Mouse (Mus musculus) cerebellum, adult 9-11 months (tissue): ENCODE measurements around the gene Hoxc9.

Experiments
- DNase-seq: peaks from one replicate; pipeline ENCODE4 v3.0.0; 2022

Gene Hoxc9

DNA sequence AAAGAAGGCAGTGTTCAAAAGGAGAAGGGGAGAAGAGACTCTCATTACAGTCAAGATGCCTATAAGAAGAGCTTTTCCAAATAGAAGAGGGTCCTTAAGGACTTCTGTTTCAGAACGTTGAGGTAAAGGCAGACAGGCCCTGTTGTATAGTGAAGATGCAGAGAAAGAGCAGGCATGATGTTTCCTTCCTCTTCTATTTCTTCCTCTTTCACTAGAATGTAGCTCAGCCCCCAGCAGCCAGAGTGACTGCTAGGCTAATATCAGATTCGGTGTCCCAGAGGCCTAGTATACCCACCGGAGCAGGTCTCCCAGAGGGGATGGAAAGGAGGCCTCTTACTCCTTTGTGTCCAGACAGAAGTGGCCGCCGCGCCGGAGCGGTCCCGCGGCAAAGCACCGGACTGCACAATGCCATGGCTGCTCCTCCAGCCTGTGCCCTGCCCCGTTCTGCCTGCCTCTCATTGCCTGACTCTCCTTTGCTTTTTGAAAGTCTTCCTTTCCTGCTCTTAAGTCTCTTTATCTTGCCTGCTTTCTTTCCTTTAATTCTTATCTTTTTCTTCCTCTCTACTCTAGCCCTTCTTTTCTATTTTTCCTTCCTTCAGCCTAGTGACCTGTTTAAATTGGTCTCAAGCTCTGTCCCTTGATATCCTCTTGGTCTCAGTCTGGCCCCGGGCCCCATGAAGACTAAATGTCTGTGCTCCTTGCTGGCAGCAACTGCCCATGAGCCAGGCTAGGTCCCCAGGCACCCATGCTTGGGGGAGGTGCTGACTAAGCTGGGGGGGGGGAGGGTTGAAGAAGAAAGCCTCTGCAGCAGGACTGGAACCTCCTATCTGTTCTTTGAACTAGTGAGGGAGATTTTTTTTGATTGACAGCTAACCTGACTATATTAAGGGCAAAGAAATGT, 2.6 kb downstream of the Hoxc9 start:
- no peak for DNase-seq

DNA sequence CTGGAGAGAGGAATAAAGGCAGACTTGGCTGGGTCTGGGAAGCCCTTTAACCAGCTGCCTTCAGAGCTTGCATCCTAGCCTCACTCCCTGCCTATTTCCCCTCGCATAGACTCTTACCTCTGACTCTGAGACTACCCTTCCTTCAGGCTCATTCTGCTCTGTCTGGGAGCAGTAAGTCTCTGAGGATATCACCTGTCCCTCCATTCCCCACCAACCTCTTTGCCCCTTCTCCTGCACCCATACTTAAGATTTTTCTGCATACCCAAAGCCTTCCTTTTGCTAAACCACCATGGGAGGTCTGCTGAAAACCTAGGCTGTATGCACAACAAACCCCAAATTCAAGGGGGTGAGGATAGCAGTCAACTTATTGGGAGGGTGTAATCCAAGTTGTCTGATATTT, 3.7 kb downstream of the Hoxc9 start:
- DNase-seq: no peak

- DNase-seq: no peak
Observed at GRCm38 (mm10) chr15:102980352-102980751, 4.1 kb downstream of the Hoxc9 start.

- DNase-seq: no peak
Observed at GRCm38 (mm10) chr15:102980912-102981311, 4.7 kb downstream of the Hoxc9 start.

- no peak for DNase-seq
Observed at GRCm38 (mm10) chr15:102981379-102982288, 5.4 kb downstream of the Hoxc9 start.

GRCm38 (mm10) chr15:102983716-102984115, 7.5 kb downstream of the Hoxc9 start:
- no peak for DNase-seq

GRCm38 (mm10) chr15:102984521-102984920, 8.3 kb downstream of the Hoxc9 start:
- DNase-seq: no peak

DNA sequence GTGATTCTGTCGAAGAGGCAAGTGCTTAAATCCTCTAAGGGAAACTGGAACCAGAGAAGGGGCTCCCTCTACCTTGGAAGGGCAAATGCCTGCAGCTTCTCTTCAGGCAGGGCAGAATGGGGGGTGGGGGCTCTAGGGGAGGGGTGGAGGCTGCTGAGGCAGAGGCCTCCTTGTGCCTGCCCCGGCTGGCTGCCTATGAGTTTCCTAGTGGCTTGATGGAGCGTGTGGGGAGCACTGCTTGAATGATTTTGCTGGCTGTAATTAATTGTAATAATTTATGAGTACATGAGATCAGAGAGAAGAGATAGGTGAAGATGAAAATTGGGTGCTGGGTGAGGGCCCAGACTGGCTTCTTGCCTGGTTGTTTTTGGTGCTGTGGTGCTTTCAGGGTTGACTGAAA, 8.7 kb downstream of the Hoxc9 start:
- no peak for DNase-seq

- peak; percentile 82 for DNase-seq
Observed at GRCm38 (mm10) chr15:102987124-102987833, 11.0 kb downstream of the Hoxc9 start.

DNA sequence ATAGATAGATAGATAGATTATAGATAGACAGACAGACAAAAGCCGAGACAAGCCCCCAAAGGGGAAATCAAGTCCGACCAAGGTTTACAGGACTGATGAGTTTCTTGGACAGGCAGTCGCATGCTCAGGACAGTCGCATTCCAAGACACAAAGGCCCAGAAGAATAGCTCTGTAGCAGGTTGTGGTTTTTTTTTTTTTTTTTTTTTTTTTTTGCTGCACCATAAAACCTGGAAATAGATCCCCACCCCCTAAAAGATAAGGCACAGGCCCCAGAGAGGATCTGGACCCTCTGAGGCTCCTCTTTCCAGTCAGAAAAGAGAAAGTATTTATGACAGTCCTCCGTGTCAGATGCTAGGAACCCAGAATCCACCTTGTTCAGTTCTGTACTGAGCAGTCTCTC, 11.8 kb downstream of the Hoxc9 start:
- DNase-seq: no peak

GRCm38 (mm10) chr15:102990461-102991397, 14.5 kb downstream of the Hoxc9 start, which contains the start of gene Hoxc8:
Gene Hoxc8 (plus strand): TSS chr15:102990607.
- no peak for DNase-seq

GRCm38 (mm10) chr15:102991782-102992181, 15.5 kb downstream of the Hoxc9 start:
- DNase-seq: no peak

DNA sequence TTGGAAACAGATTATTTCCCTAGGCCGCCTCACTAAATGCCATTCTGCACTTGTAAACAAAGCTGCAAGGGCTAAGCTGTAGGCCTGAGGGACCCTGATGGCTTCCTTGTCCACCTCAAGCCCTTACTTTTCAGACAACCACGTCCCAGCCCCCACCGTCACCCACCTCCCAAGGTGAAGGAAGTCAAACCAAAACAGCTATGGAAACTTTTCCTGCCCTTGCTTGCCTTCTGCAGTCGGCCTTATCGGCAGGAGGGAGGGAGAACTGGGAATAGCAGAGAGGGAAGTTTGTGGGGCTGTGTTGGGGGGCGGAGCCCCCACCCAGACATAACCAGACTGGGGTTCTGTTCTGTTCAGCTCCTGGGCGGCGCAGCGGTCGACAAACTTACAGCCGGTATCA, 16.0 kb downstream of the Hoxc9 start:
- no peak for DNase-seq

GRCm38 (mm10) chr15:102992863-102993262, 16.6 kb downstream of the Hoxc9 start:
- DNase-seq: no peak

- DNase-seq: no peak
Observed at GRCm38 (mm10) chr15:102996548-102996947, 20.3 kb downstream of the Hoxc9 start.

GRCm38 (mm10) chr15:102997431-102997830, 21.2 kb downstream of the Hoxc9 start:
- DNase-seq: no peak

GRCm38 (mm10) chr15:102997939-102998355, 21.7 kb downstream of the Hoxc9 start, which contains the start of gene Hoxc6:
Gene Hoxc6 (plus strand): TSS chr15:102998257.
- DNase-seq: no peak

GRCm38 (mm10) chr15:102998608-102999182, 22.5 kb downstream of the Hoxc9 start:
- no peak for DNase-seq

DNA sequence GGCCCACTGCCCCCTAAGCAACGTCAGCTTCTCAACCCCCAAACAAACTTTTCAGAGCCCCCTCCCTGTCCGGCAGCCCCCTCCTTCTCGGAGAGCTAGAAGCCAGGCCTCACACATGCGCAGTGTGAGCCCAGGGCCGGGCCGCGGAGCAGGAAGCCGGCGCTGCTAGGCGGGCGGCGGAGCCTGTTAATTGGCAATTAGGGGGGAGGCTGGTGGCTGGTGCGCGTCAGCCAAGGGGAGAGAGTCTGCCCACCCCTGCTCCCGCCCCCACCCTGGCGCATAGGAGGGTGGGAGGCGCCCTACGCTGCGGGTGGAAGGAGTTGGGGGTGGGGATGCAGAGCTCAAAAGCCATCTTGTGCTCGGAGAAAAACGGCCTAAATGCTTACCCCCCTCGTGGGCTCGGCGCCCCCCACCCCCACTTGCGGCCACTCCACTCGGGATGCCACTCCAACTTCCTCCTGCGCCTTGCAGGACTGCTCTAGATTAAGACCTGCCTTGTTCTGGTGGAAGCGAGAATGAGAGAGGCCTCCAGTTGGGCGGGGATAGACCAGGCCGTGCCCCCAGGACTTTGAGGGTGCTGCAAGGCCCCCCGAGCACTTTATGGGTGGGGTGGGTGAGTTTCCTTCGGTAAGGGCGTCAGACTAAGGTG, 23.1 kb downstream of the Hoxc9 start:
- DNase-seq: peak; percentile 21

- no peak for DNase-seq
Observed at GRCm38 (mm10) chr15:102999955-103000354, 23.7 kb downstream of the Hoxc9 start.

DNA sequence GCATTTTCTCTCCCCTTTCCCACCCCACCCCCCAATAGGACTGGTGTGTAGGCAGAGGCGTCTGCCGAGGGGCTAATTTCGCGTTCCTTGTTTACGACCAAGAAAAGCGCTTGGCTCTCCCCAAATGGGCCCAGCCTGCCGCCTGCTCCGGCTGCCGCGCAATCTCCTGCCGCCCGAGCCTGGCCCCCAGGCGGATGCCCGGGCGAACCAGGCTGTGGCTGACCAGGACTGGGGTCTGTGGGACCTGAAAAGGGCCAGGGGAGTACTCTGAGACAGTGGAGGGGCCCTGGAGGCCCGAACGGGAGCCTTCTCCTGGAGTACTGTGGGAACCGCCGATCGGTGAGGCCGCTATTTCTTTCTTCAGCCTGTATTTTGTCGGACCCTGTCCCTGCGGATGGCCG, 24.3 kb downstream of the Hoxc9 start:
- no peak for DNase-seq
